Mouse (Mus musculus) liver, adult 2 months (tissue): Measurements from ENCODE around the gene P4hb. TPM values are rescaled to one million over a fixed set of nuclear protein-coding genes. Genes with fewer than 3 reads are reported as not detected.
"Not testable (repeated sequence)": the region's sequence is repeated elsewhere in the genome, so short reads cannot be mapped to it uniquely, and the experiment has no call there.

Experiments
- DNase-seq: peaks from one replicate; pipeline ENCODE4 v3.0.0-alpha.2; 2011; ENCODE audit warnings: low read depth, low spot score; ENCODE audit errors: extremely low read depth
- H3K27ac ChIP-seq: fragments of 200-500 bp; replicated peaks from 2 replicates; pipeline ENCODE4 v1.5.1; 2012; ENCODE audit warnings: low read depth, mild to moderate bottlenecking, control low read depth, inconsistent platforms, low read length; ENCODE audit not compliant: insufficient read depth
- H3K27me3 ChIP-seq: fragments of 200-500 bp; 2 replicates; pipeline ENCODE4 v1.6.1; 2012; ENCODE audit warnings: mild to moderate bottlenecking, moderate library complexity, low read length, inconsistent platforms; ENCODE audit not compliant: control insufficient read depth, insufficient read depth
- H3K36me3 ChIP-seq: fragments of 200-500 bp; 2 replicates; pipeline ENCODE4 v1.6.1; 2012; ENCODE audit warnings: low read length, inconsistent platforms; ENCODE audit not compliant: control insufficient read depth, insufficient read depth
- H3K4me1 ChIP-seq: fragments of 200-500 bp; 2 replicates; pipeline ENCODE4 v1.6.1; 2011; ENCODE audit warnings: low read length; ENCODE audit not compliant: control insufficient read depth, insufficient read depth
- H3K4me3 ChIP-seq: fragments of 200-500 bp; 2 replicates; pipeline ENCODE4 v1.5.1; 2011; ENCODE audit warnings: low read depth, mild to moderate bottlenecking, control low read depth, low read length, moderate library complexity; ENCODE audit not compliant: insufficient read depth
- H3K79me2 ChIP-seq: fragments of 200-500 bp; 2 replicates; pipeline ENCODE4 v1.6.1; 2012; ENCODE audit warnings: inconsistent platforms, mild to moderate bottlenecking, low read length, moderate library complexity; ENCODE audit not compliant: control insufficient read depth, insufficient read depth
- H3K9ac ChIP-seq: fragments of 200-500 bp; 2 replicates; pipeline ENCODE4 v1.6.1; 2012; ENCODE audit warnings: low read depth, mild to moderate bottlenecking, control low read depth, inconsistent platforms, low read length
- CTCF ChIP-seq: fragments of 200-500 bp; IDR thresholded peaks from 2 replicates; pipeline ENCODE4 v1.5.1; 2011; ENCODE audit warnings: low read depth, low read length, control low read depth
- POLR2A ChIP-seq: fragments of 200-500 bp; IDR thresholded peaks from 2 replicates; pipeline ENCODE4 v1.6.1; 2011; ENCODE audit warnings: low read length, control low read depth; ENCODE audit not compliant: insufficient read depth; ENCODE audit errors: extremely low read depth
- WGBS: fragments of 180-500 bp; shearing (Covaris S2); methylation state at CpG from one replicate; pipeline ENCODE4 v1.1.7; 2018; 5-methylcytosine and 5-hydroxymethylcytosine counted together
- polyA plus RNA-seq: library from polyadenylated mRNA; depleted of rRNA; stranded (reverse); fragments of >200 nt; gene quantifications from 2 replicates; pipeline ENCODE4 v1.2.3, GENCODE M21; 2012
- total RNA-seq: library from RNA; depleted of rRNA; stranded (reverse); fragments of >200 nt; gene quantifications from 2 replicates; pipeline ENCODE4 v1.2.3, GENCODE M21; 2014

P4hb gene
- total and polyA plus RNA-seq, 2 experiments = 683 to 951 TPM

DNA sequence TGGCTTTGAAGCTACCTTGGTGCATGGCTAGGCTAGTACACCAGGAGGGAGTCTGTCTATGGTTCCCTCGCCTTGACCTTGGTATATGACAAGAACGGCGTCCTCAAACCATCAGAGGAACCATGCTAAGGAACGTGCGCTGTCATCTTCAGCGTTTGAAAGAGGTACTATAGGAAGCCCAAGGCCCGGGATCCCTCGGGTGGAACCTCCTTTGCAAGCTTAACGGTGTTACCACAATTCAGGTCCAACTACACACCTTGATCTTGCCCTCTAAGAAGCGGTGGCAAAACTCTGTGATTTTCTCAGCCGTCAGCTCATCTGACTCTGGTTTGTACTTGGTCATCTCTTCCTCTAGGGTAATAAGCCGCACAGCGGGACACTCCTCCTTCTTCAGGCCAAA is 10.1 kb downstream of the P4hb start:
- H3K27me3 ChIP-seq = no peaks in the 10 kb centered on the region
- H3K79me2 ChIP-seq = no peaks in the 10 kb centered on the region
- H3K9ac ChIP-seq = no peak overlapping the region
- TF ChIP-seq CTCF (no peak), POLR2A (no peak)
- 97% methylated on average over 13 of the region's 13 CpGs for WGBS
- DNase-seq = no peak
- peaks cover 8% of the 10 kb centered on the region for H3K4me1 ChIP-seq
- H3K4me3 ChIP-seq = no peak overlapping the region
- H3K36me3 ChIP-seq = peaks cover 80% of the 10 kb centered on the region
- no peak overlapping the region for H3K27ac ChIP-seq

GRCm38 (mm10) chr11:120560952-120561728 is 11.9 kb downstream of the P4hb start:
- WGBS = 87% methylated on average over 13 of the region's 13 CpGs
- Histone ChIP-seq H3K79me2 (no peaks in the 10 kb centered on the region), H3K27me3 (no peaks in the 10 kb centered on the region), H3K27ac (no peak overlapping the region), H3K4me3 (no peak overlapping the region), H3K4me1 (no peaks in the 10 kb centered on the region), H3K36me3 (peaks cover 62% of the 10 kb centered on the region), H3K9ac (no peak overlapping the region)
- TF ChIP-seq CTCF = no peak
- no peak for TF ChIP-seq POLR2A
- no peak for DNase-seq

- not testable (repeated sequence) for H3K27me3 ChIP-seq, H3K4me1 ChIP-seq, H3K9ac ChIP-seq, H3K27ac ChIP-seq, H3K4me3 ChIP-seq, DNase-seq, H3K79me2 ChIP-seq
- peaks cover 40% of the 10 kb centered on the region for H3K36me3 ChIP-seq
- 85% methylated on average over 6 of the region's 6 CpGs for WGBS
These were observed 14.2 kb downstream of the P4hb start for GRCm38 (mm10) chr11:120558843-120559242.

GRCm38 (mm10) chr11:120555260-120555659 is 17.8 kb downstream of the P4hb start:
- Histone ChIP-seq H3K9ac (no peak overlapping the region), H3K4me1 (0 out of 2 replicates have a peak, but pooled peaks cover 2% of the 10 kb centered on the region), H3K4me3 (no peak overlapping the region), H3K36me3 (peaks cover 4% of the 10 kb centered on the region; the same call in 1 of the 2 replicates), H3K79me2 (no peaks in the 10 kb centered on the region), H3K27ac (no peak overlapping the region), H3K27me3 (no peaks in the 10 kb centered on the region)
- no peak for DNase-seq
- WGBS = 29% methylated on average over 2 of the region's 2 CpGs
- TF ChIP-seq POLR2A (no peak), CTCF (no peak)

GRCm38 (mm10) chr11:120554834-120555233 is 18.2 kb downstream of the P4hb start:
- H3K79me2 ChIP-seq = no peaks in the 10 kb centered on the region
- H3K27ac ChIP-seq = no peak overlapping the region
- DNase-seq = peak; percentile 67
- no peak overlapping the region for H3K4me3 ChIP-seq
- WGBS = 13% methylated on average over 7 of the region's 7 CpGs
- no peak overlapping the region for H3K9ac ChIP-seq
- TF ChIP-seq CTCF (no peak), POLR2A (no peak)
- H3K36me3 ChIP-seq = peaks cover under 1% of the 10 kb centered on the region; the same call in 1 of the 2 replicates
- peaks cover 6% of the 10 kb centered on the region for H3K4me1 ChIP-seq
- no peaks in the 10 kb centered on the region for H3K27me3 ChIP-seq

DNA sequence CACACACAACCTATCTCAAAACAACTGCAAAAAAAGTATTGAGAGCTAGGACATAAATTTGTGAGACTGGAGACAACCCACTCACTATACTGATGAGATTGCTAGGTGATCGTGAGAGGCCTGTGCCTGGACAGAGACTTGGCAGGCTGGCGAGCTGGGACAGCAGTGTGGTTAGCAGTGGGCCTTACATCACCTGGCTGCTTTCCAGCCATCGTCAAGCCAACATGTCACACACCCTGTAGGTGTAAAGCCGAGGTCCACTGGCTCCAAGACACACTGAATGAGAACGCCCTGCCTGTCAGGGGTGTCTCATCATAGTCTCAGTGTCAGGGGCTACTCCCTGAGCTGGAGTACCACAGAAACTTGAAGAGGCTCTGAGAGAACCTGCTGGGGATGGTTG is 20.3 kb downstream of the P4hb start:
- Histone ChIP-seq H3K4me1 (peaks cover 13% of the 10 kb centered on the region), H3K9ac (no peak overlapping the region), H3K36me3 (no peaks in the 10 kb centered on the region), H3K27ac (no peak overlapping the region), H3K27me3 (no peaks in the 10 kb centered on the region), H3K4me3 (no peak overlapping the region), H3K79me2 (no peaks in the 10 kb centered on the region; the same call in 1 of the 2 replicates)
- WGBS = 61% methylated on average over 5 of the region's 5 CpGs
- TF ChIP-seq POLR2A (no peak), CTCF (no peak)
- DNase-seq = no peak
